Mouse (Mus musculus) hindbrain, embryonic 16.5 days (tissue): ENCODE results near the gene Gm9508. TPM values are rescaled to one million over a fixed set of nuclear protein-coding genes. Genes with fewer than 3 reads are reported as not detected.

Experiments used
- ATAC-seq: fragments of 200-750 bp; cut with Nextera tagmentation; 2 replicates; pipeline ENCODE4 v1.8.0; 2017; ENCODE audit warnings: moderate TSS enrichment, moderate library complexity
- H3K27ac ChIP-seq: fragments of 300-500 bp; sonication (generic); 2 replicates; pipeline ENCODE4 v1.5.1; 2014; ENCODE audit warnings: low read depth, mild to moderate bottlenecking, control low read depth, low read length, moderate library complexity
- H3K27me3 ChIP-seq: fragments of 300-500 bp; sonication (generic); replicated peaks from 2 replicates; pipeline ENCODE4 v1.6.1; 2014; ENCODE audit warnings: low read length; ENCODE audit not compliant: control insufficient read depth, insufficient read depth
- H3K36me3 ChIP-seq: fragments of 300-500 bp; sonication (generic); 2 replicates; pipeline ENCODE4 v1.6.1; 2014; ENCODE audit warnings: mild to moderate bottlenecking, low read length, moderate library complexity, mixed read lengths; ENCODE audit not compliant: control insufficient read depth, insufficient read depth
- H3K4me1 ChIP-seq: fragments of 300-500 bp; sonication (generic); 2 replicates; pipeline ENCODE4 v1.6.1; 2014; ENCODE audit warnings: low read depth, low read length; ENCODE audit not compliant: control insufficient read depth, insufficient read depth
- H3K4me2 ChIP-seq: fragments of 300-500 bp; sonication (generic); 2 replicates; pipeline ENCODE4 v1.6.1; 2014; ENCODE audit warnings: mild to moderate bottlenecking, low read length, control low read depth, moderate library complexity
- H3K4me3 ChIP-seq: fragments of 300-500 bp; sonication (generic); 2 replicates; pipeline ENCODE4 v1.5.1; 2014; ENCODE audit warnings: mild to moderate bottlenecking, low read length, control low read depth, moderate library complexity
- H3K9ac ChIP-seq: fragments of 300-500 bp; sonication (generic); 2 replicates; pipeline ENCODE4 v1.6.1; 2014; ENCODE audit warnings: low read depth, mild to moderate bottlenecking, control low read depth, low read length, moderate library complexity
- H3K9me3 ChIP-seq: fragments of 300-500 bp; sonication (generic); 2 replicates; pipeline ENCODE4 v1.6.1; 2014; ENCODE audit warnings: mild to moderate bottlenecking, low read length, moderate library complexity; ENCODE audit not compliant: control insufficient read depth
- WGBS: fragments of 180-500 bp; shearing (Covaris S2); extraction: QIAGEN DNeasy Blood & Tissue Kit; methylation state at CpG from one replicate; pipeline ENCODE4 v1.1.7; 2014; 5-methylcytosine and 5-hydroxymethylcytosine counted together
- polyA plus RNA-seq: library from polyadenylated mRNA; unstranded; fragments of >200 nt; fragmentation: Nextera tagmentation; extraction: Ambion mirVana; gene quantifications from 2 replicates; pipeline ENCODE4 v1.2.1, GENCODE M21; 2015

The Gm9508 gene
- polyA plus RNA-seq, 1 experiment from 2014 or later: not detected

GRCm38 (mm10) chr10:77652046-77652445 is 45.0 kb downstream of the Gm9508 start:
- no peak overlapping the region for H3K27ac ChIP-seq
- no peak overlapping the region for H3K4me2 ChIP-seq
- no peak for ATAC-seq
- no peaks in the 10 kb centered on the region for H3K36me3 ChIP-seq
- 86% methylated on average over 9 of the region's 9 CpGs for WGBS
- H3K9me3 ChIP-seq: no peaks in the 10 kb centered on the region
- no peak overlapping the region for H3K4me3 ChIP-seq
- H3K4me1 ChIP-seq: no peaks in the 10 kb centered on the region
- H3K27me3 ChIP-seq: no peaks in the 10 kb centered on the region
- no peak overlapping the region for H3K9ac ChIP-seq

- Histone ChIP-seq H3K9ac (no peak overlapping the region), H3K4me3 (no peak overlapping the region), H3K9me3 (no peaks in the 10 kb centered on the region), H3K36me3 (peaks cover 14% of the 10 kb centered on the region), H3K4me2 (no peak overlapping the region), H3K4me1 (no peaks in the 10 kb centered on the region), H3K27me3 (no peaks in the 10 kb centered on the region), H3K27ac (no peak overlapping the region)
- no peak for ATAC-seq
- 83% methylated on average over 8 of the region's 8 CpGs for WGBS
Measured at GRCm38 (mm10) chr10:77647901-77648300, 49.1 kb downstream of the Gm9508 start.

- no peak for ATAC-seq
- Histone ChIP-seq H3K9me3 (no peaks in the 10 kb centered on the region), H3K4me1 (no peaks in the 10 kb centered on the region), H3K36me3 (peaks cover 14% of the 10 kb centered on the region), H3K27me3 (no peaks in the 10 kb centered on the region), H3K27ac (no peak overlapping the region), H3K4me2 (no peak overlapping the region), H3K4me3 (no peak overlapping the region), H3K9ac (no peak overlapping the region)
- WGBS: 75% methylated on average over 1 of the region's 1 CpGs
Measured at GRCm38 (mm10) chr10:77647461-77647860, 49.6 kb downstream of the Gm9508 start.

Other genes with a start within 250 kb of the Gm9508 start
- gene Fam207a, start 181.4 kb downstream of the Gm9508 start, polyA plus RNA-seq: 43.5 and 43.8 TPM in 2 replicates
- gene Itgb2, start 167.0 kb downstream of the Gm9508 start, polyA plus RNA-seq: 0.92 and 1.1 TPM in 2 replicates
- gene Pttg1ip, start 115.5 kb downstream of the Gm9508 start, polyA plus RNA-seq: 84.4 and 88.3 TPM in 2 replicates
- 303 and 334 TPM in 2 replicates for gene Sumo3, start 91.1 kb downstream of the Gm9508 start, polyA plus RNA-seq
- gene Gm49325, start 91.0 kb downstream of the Gm9508 start, polyA plus RNA-seq: not detected in 2 replicates
- 85.0 and 91.0 TPM in 2 replicates for gene Ube2g2, start 75.0 kb downstream of the Gm9508 start, polyA plus RNA-seq
- gene Tspear, start 10.7 kb downstream of the Gm9508 start, polyA plus RNA-seq: 1.3 and 1.6 TPM in 2 replicates
- not detected in 2 replicates for gene Gm19402, start 6.5 kb downstream of the Gm9508 start, polyA plus RNA-seq
- not detected in 2 replicates for gene Gm10272, start 9.4 kb upstream of the Gm9508 start, polyA plus RNA-seq
- not detected in 2 replicates for gene Gm10024, start 14.2 kb upstream of the Gm9508 start, polyA plus RNA-seq
- gene Gm10142, start 18.6 kb upstream of the Gm9508 start, polyA plus RNA-seq: not detected in 2 replicates
- not detected in 2 replicates for gene Krtap12-1, start 23.4 kb upstream of the Gm9508 start, polyA plus RNA-seq
- gene Gm10100, start 29.3 kb upstream of the Gm9508 start, polyA plus RNA-seq: not detected in 2 replicates
- gene Gm18596, start 45.4 kb upstream of the Gm9508 start, polyA plus RNA-seq: not detected in 2 replicates
- not detected in 2 replicates for gene Gm9736, start 54.1 kb upstream of the Gm9508 start, polyA plus RNA-seq
- not detected in 2 replicates for gene Gm3233, start 62.4 kb upstream of the Gm9508 start, polyA plus RNA-seq
- not detected in 2 replicates for gene Gm3238, start 74.1 kb upstream of the Gm9508 start, polyA plus RNA-seq
- not detected in 2 replicates for gene Gm7138, start 79.7 kb upstream of the Gm9508 start, polyA plus RNA-seq
- not detected in 2 replicates for gene Gm3250, start 85.3 kb upstream of the Gm9508 start, polyA plus RNA-seq
- gene Gm7137, start 91.0 kb upstream of the Gm9508 start, polyA plus RNA-seq: not detected in 2 replicates
- gene Gm9639, start 97.8 kb upstream of the Gm9508 start, polyA plus RNA-seq: not detected in 2 replicates
- gene Gm19668, start 101.9 kb upstream of the Gm9508 start, polyA plus RNA-seq: not detected in 2 replicates
- gene Gm9507, start 114.6 kb upstream of the Gm9508 start, polyA plus RNA-seq: not detected in 2 replicates
- gene Gm2696, start 117.4 kb upstream of the Gm9508 start, polyA plus RNA-seq: not detected in 2 replicates
- gene Krtap10-4, start 129.9 kb upstream of the Gm9508 start, polyA plus RNA-seq: not detected in 2 replicates
- gene Krtap10-10, start 138.7 kb upstream of the Gm9508 start, polyA plus RNA-seq: not detected in 2 replicates
- gene Gm36176, start 149.6 kb upstream of the Gm9508 start, polyA plus RNA-seq: not detected in 2 replicates
- not detected in 2 replicates for gene Gm10318, start 155.6 kb upstream of the Gm9508 start, polyA plus RNA-seq
- gene Gm3285, start 164.7 kb upstream of the Gm9508 start, polyA plus RNA-seq: not detected in 2 replicates
- 23.7 and 25.7 TPM in 2 replicates for gene Lrrc3, start 205.3 kb upstream of the Gm9508 start, polyA plus RNA-seq